Mouse (Mus musculus) lung, postnatal 0 days (tissue): Measurements from ENCODE around the gene Col9a3.

Experiments
- CTCF ChIP-seq: IDR thresholded peaks from 2 replicates; pipeline ENCODE4 v1.5.1; 2016; ENCODE audit warnings: antibody characterized with exemption, mild to moderate bottlenecking
- EP300 ChIP-seq: IDR thresholded peaks from 2 replicates; pipeline ENCODE4 v1.6.1; 2016; ENCODE audit warnings: antibody characterized with exemption, mild to moderate bottlenecking, control low read depth

GRCm38 (mm10) chr2:180588736-180589122 is 8.9 kb upstream of the Col9a3 start:
- TF ChIP-seq CTCF (peak; percentile 47), EP300 (no peak)
